Mouse (Mus musculus) E14TG2a.4 (cell line): ENCODE results near the gene Nolc1.

Source experiments
- CTCF ChIP-seq: conservative IDR thresholded peaks from 2 replicates; pipeline ENCODE4 v1.5.1; 2014; ENCODE audit warnings: low read length
- POU5F1 ChIP-seq: IDR thresholded peaks from 2 replicates; pipeline ENCODE4 v1.6.1; 2014; ENCODE audit warnings: low read length, borderline replicate concordance

- TF ChIP-seq CTCF (no peak), POU5F1 (no peak)
These were observed 7.6 kb upstream of the Nolc1 start for GRCm38 (mm10) chr19:46068054-46068453.
